Mouse (Mus musculus): ENCODE data around the gene Lhx6.

GRCm38 (mm10) chr2:36129051-36129450, 23.8 kb upstream of the Lhx6 start:
- TF ChIP-seq CTCF (IDR thresholded peaks at IDR 0.05; ENCODE audit: borderline replicate concordance, insufficient read depth, low read depth, low read length) (no peak), POLR2A (IDR thresholded peaks at IDR 0.05; ENCODE audit: borderline replicate concordance, insufficient read depth, low read length) (no peak)
